Mouse (Mus musculus) neural tube, embryonic 15.5 days (tissue): ENCODE results near the gene Mxra7. TPM values are rescaled to one million over a fixed set of nuclear protein-coding genes. Genes with fewer than 3 reads are reported as not detected.
"Not testable (repeated sequence)": the region's sequence is repeated elsewhere in the genome, so short reads cannot be mapped to it uniquely, and the experiment has no call there.

Experiments
- ATAC-seq: fragments of 200-750 bp; cut with Nextera tagmentation; 2 replicates; pipeline ENCODE4 v1.8.0; 2017; ENCODE audit warnings: mild to moderate bottlenecking, moderate TSS enrichment, moderate library complexity; ENCODE audit not compliant: low FRiP score
- H3K27ac ChIP-seq: fragments of 300-500 bp; sonication (generic); replicated peaks from 2 replicates; pipeline ENCODE4 v1.5.1; 2015; ENCODE audit warnings: mild to moderate bottlenecking, inconsistent platforms
- H3K27me3 ChIP-seq: fragments of 300-500 bp; sonication (generic); replicated peaks from 2 replicates; pipeline ENCODE4 v1.6.1; 2015; ENCODE audit warnings: inconsistent platforms
- H3K36me3 ChIP-seq: fragments of 300-500 bp; sonication (generic); 2 replicates; pipeline ENCODE4 v1.6.1; 2015; ENCODE audit warnings: inconsistent platforms
- H3K4me1 ChIP-seq: fragments of 300-500 bp; sonication (generic); 2 replicates; pipeline ENCODE4 v1.6.1; 2015; ENCODE audit warnings: inconsistent platforms
- H3K4me2 ChIP-seq: fragments of 300-500 bp; sonication (generic); 2 replicates; pipeline ENCODE4 v1.6.1; 2015; ENCODE audit warnings: inconsistent platforms, mild to moderate bottlenecking, moderate library complexity
- H3K4me3 ChIP-seq: fragments of 300-500 bp; sonication (generic); replicated peaks from 2 replicates; pipeline ENCODE4 v1.5.1; 2015; ENCODE audit warnings: mild to moderate bottlenecking, inconsistent platforms
- H3K9ac ChIP-seq: fragments of 300-500 bp; sonication (generic); replicated peaks from 2 replicates; pipeline ENCODE4 v1.6.1; 2015; ENCODE audit warnings: mild to moderate bottlenecking, inconsistent platforms
- H3K9me3 ChIP-seq: fragments of 300-500 bp; sonication (generic); replicated peaks from 2 replicates; pipeline ENCODE4 v1.6.1; 2016; ENCODE audit warnings: inconsistent platforms
- WGBS: fragments of 180-500 bp; shearing (Covaris S2); methylation state at CpG from one replicate; pipeline ENCODE4 v1.1.7; 2015; ENCODE audit warnings: mixed read lengths; 5-methylcytosine and 5-hydroxymethylcytosine counted together
- polyA plus RNA-seq: library from polyadenylated mRNA; unstranded; fragments of >200 nt; fragmentation: Nextera tagmentation; extraction: Ambion mirVana; gene quantifications from 2 replicates; pipeline ENCODE4 v1.2.1, GENCODE M21; 2015

Mxra7 gene
- polyA plus RNA-seq, 1 experiment from 2014 or later = 43.2 TPM

DNA sequence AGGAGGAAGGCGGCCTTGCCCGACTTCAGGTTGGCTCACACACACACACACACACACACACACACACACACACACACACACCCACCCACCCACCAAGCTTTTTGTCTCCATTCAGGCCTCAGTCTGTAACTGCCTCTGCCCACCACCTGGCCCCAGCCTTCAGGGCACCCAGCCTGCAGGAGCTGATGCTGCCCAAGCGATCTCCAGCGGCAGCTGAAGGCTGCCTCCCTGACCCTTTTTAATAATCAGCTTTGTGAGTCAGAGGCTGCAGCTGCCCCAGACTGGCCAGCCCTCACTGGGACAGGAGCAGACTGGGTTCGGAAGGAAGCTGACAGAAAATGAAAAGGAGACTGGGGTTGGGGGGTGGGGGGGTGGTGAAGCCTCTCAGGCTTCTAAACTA is 2.6 kb downstream of the Mxra7 start:
- no peaks in the 10 kb centered on the region for H3K9me3 ChIP-seq
- peaks cover 55% of the 10 kb centered on the region for H3K4me1 ChIP-seq
- no peaks in the 10 kb centered on the region for H3K36me3 ChIP-seq
- no peaks in the 10 kb centered on the region for H3K27me3 ChIP-seq
- H3K4me2 ChIP-seq = peak overlapping the region; percentile 90
- H3K9ac ChIP-seq = peak overlapping the region; percentile 23; the same call in 1 of the 2 replicates
- ATAC-seq = no peak
- peak overlapping the region; percentile 14; the same call in 1 of the 2 replicates for H3K27ac ChIP-seq
- peak overlapping the region; percentile 69 for H3K4me3 ChIP-seq
- WGBS = 22% methylated on average over 4 of the region's 5 CpGs

GRCm38 (mm10) chr11:116823885-116824284 is 4.0 kb downstream of the Mxra7 start:
- H3K9me3 ChIP-seq, H3K9ac ChIP-seq, H3K27me3 ChIP-seq, H3K4me2 ChIP-seq, H3K36me3 ChIP-seq, ATAC-seq, H3K27ac ChIP-seq, H3K4me3 ChIP-seq: not testable (repeated sequence)
- 97% methylated on average over 10 of the region's 10 CpGs for WGBS
- peaks cover 67% of the 10 kb centered on the region for H3K4me1 ChIP-seq

DNA sequence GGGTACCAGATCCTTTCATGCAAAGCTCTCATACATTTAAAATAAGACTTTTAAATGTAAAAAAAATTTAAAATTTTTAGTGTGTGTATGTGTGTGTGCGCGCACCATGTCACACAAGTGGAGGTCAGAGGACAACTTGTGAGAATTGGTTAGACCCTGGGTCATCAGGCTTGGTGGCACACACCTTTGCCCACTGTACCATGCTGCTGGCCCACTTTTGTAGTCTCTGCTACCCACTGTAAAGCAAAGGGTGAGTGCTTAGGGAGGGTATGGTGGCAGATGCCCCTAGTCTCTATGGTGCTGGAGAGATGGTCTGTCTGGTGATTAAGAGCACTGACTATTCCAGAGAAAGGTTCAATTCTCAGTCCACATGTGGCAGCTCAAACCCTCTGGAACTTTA is 4.6 kb downstream of the Mxra7 start:
- Histone ChIP-seq H3K4me2 (no peak overlapping the region), H3K9ac (no peak overlapping the region), H3K36me3 (no peaks in the 10 kb centered on the region), H3K27ac (no peak overlapping the region), H3K4me3 (no peak overlapping the region), H3K4me1 (peaks cover 70% of the 10 kb centered on the region), H3K27me3 (no peaks in the 10 kb centered on the region), H3K9me3 (no peaks in the 10 kb centered on the region)
- ATAC-seq = no peak
- WGBS = 100% methylated on average over 2 of the region's 2 CpGs

- Histone ChIP-seq H3K36me3 (no peaks in the 10 kb centered on the region), H3K4me1 (peaks cover 68% of the 10 kb centered on the region), H3K4me3 (no peak overlapping the region), H3K27ac (no peak overlapping the region), H3K9ac (no peak overlapping the region), H3K4me2 (no peak overlapping the region), H3K9me3 (no peaks in the 10 kb centered on the region), H3K27me3 (no peaks in the 10 kb centered on the region)
- ATAC-seq = no peak
- WGBS = 91% methylated on average over 10 of the region's 10 CpGs
These were observed 5.2 kb downstream of the Mxra7 start for GRCm38 (mm10) chr11:116822626-116823025.

DNA sequence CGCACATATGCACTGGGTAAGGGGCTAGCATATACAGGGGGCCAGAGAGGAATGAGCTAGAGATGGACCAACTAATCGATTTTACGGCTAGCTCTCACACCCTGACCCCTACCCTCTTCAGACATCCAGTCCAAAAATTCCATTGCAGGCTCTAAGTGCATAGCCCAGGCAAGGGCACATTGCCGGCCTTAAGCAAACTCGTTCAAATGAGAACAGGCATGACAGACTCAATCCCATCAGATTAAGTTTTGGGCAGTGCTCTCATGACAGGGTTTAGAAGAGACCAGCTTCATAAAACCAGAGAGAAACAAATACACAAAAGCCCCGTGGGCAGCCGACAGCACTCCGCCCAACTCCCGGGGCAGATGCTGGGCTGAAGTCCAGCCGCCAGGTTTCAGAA is 5.6 kb downstream of the Mxra7 start:
- no peak overlapping the region for H3K9ac ChIP-seq
- ATAC-seq = no peak

GRCm38 (mm10) chr11:116821057-116821940 is 6.5 kb downstream of the Mxra7 start:
- no peaks in the 10 kb centered on the region for H3K36me3 ChIP-seq
- H3K9ac ChIP-seq = peak overlapping the region; percentile 23; the same call in 1 of the 2 replicates
- H3K9me3 ChIP-seq = no peaks in the 10 kb centered on the region
- WGBS = 53% methylated on average over 13 of the region's 13 CpGs
- ATAC-seq = no peak
- H3K27me3 ChIP-seq = no peaks in the 10 kb centered on the region
- H3K4me2 ChIP-seq = no peak overlapping the region
- H3K4me3 ChIP-seq = no peak overlapping the region
- 0 out of 2 replicates have a peak overlapping the region, but pooled peaks have one; percentile 23 for H3K27ac ChIP-seq
- H3K4me1 ChIP-seq = peaks cover 58% of the 10 kb centered on the region

More for the DNA sequence above, 5.6 kb downstream of the Mxra7 start:
- H3K9me3 ChIP-seq = no peaks in the 10 kb centered on the region
- H3K4me3 ChIP-seq = no peak overlapping the region
- no peak overlapping the region for H3K27ac ChIP-seq
- 71% methylated on average over 10 of the region's 10 CpGs for WGBS
- no peaks in the 10 kb centered on the region for H3K36me3 ChIP-seq
- no peaks in the 10 kb centered on the region for H3K27me3 ChIP-seq
- peaks cover 64% of the 10 kb centered on the region for H3K4me1 ChIP-seq
- H3K4me2 ChIP-seq = no peak overlapping the region

DNA sequence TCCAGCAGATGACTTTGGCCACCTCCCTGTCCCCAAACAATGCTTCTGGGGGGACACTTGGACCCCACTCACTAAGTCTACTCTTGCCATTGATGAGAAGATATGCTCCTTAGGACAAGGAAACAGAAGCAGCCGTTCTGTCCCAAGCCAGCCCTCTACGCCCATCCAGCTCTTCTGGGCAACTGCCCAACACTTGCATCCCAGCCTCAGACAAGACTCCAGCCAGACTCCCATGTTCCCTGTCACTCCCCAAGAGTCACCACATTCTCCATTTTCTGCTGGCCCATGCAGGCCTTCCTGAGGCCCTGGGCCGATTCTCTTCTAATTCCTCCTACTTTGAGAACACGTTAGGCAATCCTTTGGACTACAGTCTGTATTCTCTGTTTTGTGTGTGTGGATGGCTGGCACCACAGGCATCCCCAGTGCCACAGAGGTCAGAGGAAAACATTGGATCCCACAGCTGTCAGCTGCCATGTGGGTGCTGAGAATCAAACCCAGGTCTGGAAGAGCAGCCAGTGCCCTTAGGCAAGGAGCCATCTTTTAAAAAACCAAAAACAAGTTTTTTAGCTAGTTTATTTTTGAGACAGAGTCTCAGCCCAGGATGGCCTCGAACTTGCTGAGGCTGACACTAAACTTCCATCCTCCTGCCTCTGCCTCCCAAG is 7.8 kb downstream of the Mxra7 start:
- WGBS = 85% methylated on average over 5 of the region's 5 CpGs
- peak overlapping the region; percentile 66 for H3K27ac ChIP-seq

GRCm38 (mm10) chr11:116818722-116819121 is 9.1 kb downstream of the Mxra7 start:
- WGBS = 34% methylated on average over 8 of the region's 8 CpGs
- no peak overlapping the region for H3K4me3 ChIP-seq
- H3K9ac ChIP-seq = no peak overlapping the region
- no peak overlapping the region for H3K4me2 ChIP-seq
- no peaks in the 10 kb centered on the region for H3K9me3 ChIP-seq
- peaks cover 61% of the 10 kb centered on the region for H3K4me1 ChIP-seq
- H3K36me3 ChIP-seq = no peaks in the 10 kb centered on the region
- ATAC-seq = no peak
- no peaks in the 10 kb centered on the region for H3K27me3 ChIP-seq
- H3K27ac ChIP-seq = peak overlapping the region; percentile 66

More for the DNA sequence above, 7.8 kb downstream of the Mxra7 start:
- Histone ChIP-seq H3K36me3 (no peaks in the 10 kb centered on the region), H3K9ac (no peak overlapping the region), H3K9me3 (no peaks in the 10 kb centered on the region), H3K27me3 (no peaks in the 10 kb centered on the region), H3K4me3 (no peak overlapping the region), H3K4me1 (peaks cover 50% of the 10 kb centered on the region), H3K4me2 (no peak overlapping the region)
- no peak for ATAC-seq

- Histone ChIP-seq H3K9ac (no peak overlapping the region), H3K4me2 (no peak overlapping the region), H3K4me3 (no peak overlapping the region), H3K4me1 (peaks cover 71% of the 10 kb centered on the region), H3K27ac (0 out of 2 replicates have a peak overlapping the region, but pooled peaks have one; percentile 51), H3K9me3 (no peaks in the 10 kb centered on the region), H3K27me3 (no peaks in the 10 kb centered on the region), H3K36me3 (no peaks in the 10 kb centered on the region)
- ATAC-seq = no peak
- 96% methylated on average over 5 of the region's 5 CpGs for WGBS
These were observed 10.3 kb downstream of the Mxra7 start for GRCm38 (mm10) chr11:116817567-116817966.

DNA sequence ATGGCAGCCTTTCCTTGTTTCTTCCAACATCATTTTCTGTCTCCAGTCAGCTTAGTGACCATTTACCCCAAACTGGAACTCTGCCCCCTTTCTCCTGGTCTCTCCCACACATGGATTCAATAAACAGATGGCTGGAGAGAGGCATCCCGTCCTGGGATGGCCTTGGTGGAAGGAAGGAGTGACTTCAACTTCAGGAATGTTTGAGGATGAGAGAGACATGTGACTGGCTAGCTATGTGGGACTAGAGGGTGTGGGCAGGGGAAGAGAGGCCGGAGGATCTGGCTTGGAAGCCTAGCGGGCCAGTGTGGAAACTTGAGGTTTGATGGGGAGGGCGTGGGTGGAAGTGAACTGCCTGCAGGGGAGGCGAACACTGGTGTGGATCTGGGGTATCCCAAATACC is 11.1 kb downstream of the Mxra7 start:
- Histone ChIP-seq H3K9ac (no peak overlapping the region), H3K4me1 (peaks cover 71% of the 10 kb centered on the region)

DNA sequence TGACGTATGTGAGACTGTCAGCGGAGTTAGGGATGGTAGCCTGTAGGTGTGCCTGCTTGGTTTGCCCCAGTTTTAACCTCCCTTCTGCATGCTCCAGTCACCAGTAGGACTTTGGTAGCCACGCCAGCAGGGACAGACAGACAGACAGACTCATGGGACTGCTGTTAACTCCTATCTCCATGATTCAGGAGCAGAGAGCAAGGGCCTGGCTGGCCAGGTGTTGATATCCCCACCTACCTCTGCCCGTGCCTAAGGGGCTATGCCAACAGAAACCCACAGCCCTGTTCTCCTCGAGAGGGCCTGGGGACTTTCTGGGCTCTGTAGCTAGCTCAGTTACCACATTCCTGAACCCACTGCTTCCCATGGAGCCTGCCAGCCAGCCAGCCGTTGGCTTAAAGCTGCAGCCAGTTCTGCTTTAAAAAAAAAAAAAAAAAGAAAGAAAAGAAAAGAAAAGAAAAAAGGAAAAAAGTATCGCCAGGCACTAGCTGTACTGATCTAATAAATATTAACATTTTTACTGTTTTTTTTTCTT is 12.9 kb downstream of the Mxra7 start:
- H3K4me3 ChIP-seq = no peak overlapping the region
- ATAC-seq = no peak
- H3K4me1 ChIP-seq = peaks cover 74% of the 10 kb centered on the region
- H3K9me3 ChIP-seq = no peaks in the 10 kb centered on the region
- H3K27ac ChIP-seq = peak overlapping the region; percentile 94
- peak overlapping the region; percentile 30 for H3K9ac ChIP-seq
- H3K36me3 ChIP-seq = no peaks in the 10 kb centered on the region
- no peaks in the 10 kb centered on the region for H3K27me3 ChIP-seq
- 17% methylated on average over 7 of the region's 7 CpGs for WGBS
- H3K4me2 ChIP-seq = peak overlapping the region; percentile 3; the same call in 1 of the 2 replicates

More for the DNA sequence above, 11.1 kb downstream of the Mxra7 start:
- no peaks in the 10 kb centered on the region for H3K9me3 ChIP-seq
- H3K4me3 ChIP-seq = no peak overlapping the region
- H3K36me3 ChIP-seq = no peaks in the 10 kb centered on the region
- ATAC-seq = no peak
- H3K4me2 ChIP-seq = no peak overlapping the region
- WGBS = 84% methylated on average over 5 of the region's 5 CpGs
- no peaks in the 10 kb centered on the region for H3K27me3 ChIP-seq
- no peak overlapping the region for H3K27ac ChIP-seq
